In the genomic region with DNA sequence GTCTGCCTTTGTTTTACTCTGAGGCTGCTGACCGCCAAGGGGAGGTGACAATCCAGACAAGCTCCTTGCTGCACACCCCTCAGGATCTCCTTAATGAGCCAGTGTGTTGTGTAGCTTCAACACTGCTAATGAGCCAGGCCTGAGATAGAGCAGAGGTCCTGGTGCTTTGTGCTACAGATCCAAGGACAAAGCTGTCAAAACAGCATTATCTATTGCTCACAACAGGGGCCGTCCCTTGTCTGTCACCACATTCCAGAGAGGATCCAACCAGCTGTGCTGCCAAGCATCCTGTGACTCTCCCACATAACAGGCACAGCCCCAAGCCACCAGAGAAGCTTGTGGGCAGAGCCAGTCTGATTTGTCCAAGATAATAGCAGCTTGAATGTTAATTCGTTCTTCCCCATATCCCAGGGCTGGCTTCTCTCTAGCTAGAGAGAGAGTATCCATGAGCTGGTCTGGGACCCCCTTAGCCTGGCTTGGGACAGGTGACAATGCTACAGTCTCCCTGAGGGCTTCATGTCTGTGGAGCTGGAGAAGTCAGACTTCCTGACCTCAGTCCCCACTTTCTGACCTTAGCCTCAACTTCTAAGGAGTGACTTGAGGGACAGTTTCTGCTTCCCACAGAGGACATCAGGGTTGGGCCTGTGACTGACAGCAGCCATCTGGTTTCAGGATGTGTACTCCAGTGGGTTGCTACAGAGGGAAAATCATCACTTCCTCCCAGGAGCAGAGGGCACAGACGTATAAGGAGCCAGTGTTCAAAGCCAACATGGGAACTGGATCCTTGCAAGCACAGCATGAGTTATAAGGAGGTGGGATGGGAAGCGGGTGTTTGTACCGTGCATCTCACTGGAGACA, we compare ENCODE assay signal across 9 mouse cellular contexts.
DNase-seq lines count a peak whose midpoint lies in the region; ATAC-seq and TF ChIP-seq lines count a peak whose summit lies in the region.
"Had no signal": no experiment of that assay in that cellular context is flagged by ENCODE, and none has a peak within 500 bp of the region (broad histone marks: within the 10 kb centered on the region; RNA-seq: fewer than 3 reads in every experiment).

No protein-coding gene starts in this region.

- CTCF ChIA-PET in Patski (lab: Charles Lee): no interaction called here

- no peaks in the 10 kb centered on the region for H3K4me1 ChIP-seq in forebrain, postnatal 0 days (ENCODE audit: insufficient read depth)
- H3K4me1 ChIP-seq in limb, embryonic 13.5 days: peaks cover 24% of the 10 kb centered on the region

- 38% methylated on average over 6 of the region's 6 CpGs for WGBS in forebrain, postnatal 0 days
- 53% methylated on average over 6 of the region's 6 CpGs for WGBS in limb, embryonic 13.5 days

- no peak overlapping the region for H3K9ac ChIP-seq in forebrain, postnatal 0 days
- H3K9ac ChIP-seq in limb, embryonic 13.5 days: peak overlapping the region; percentile 8; the same call in 1 of the 2 replicates
- H3K9ac ChIP-seq: liver, embryonic 14.5 days had no signal

- peak; percentile 51 for ATAC-seq in Patski
- ATAC-seq in forebrain, postnatal 0 days: peak; percentile 76
- peak; percentile 40 for ATAC-seq in limb, embryonic 13.5 days (ENCODE audit: low FRiP score, low read depth)

- H3K27ac ChIP-seq in forebrain, postnatal 0 days (ENCODE audit: low read depth, low read length): no peak overlapping the region
- no peak overlapping the region for H3K27ac ChIP-seq in limb, embryonic 13.5 days
- H3K27ac ChIP-seq: liver, embryonic 14.5 days had no signal

- POLR2A ChIA-PET in Patski (lab: Charles Lee): no interaction called here

- peak; percentile 17 to 31 for DNase-seq in heart, adult 18-20 months
- DNase-seq in heart, adult 8-10 months (ENCODE audit: low spot score): no peak
- DNase-seq in Patski (ENCODE audit: low read depth, low spot score): peak; percentile 57
- peak; percentile 21 for DNase-seq in forebrain, postnatal 0 days
- DNase-seq in right cerebral cortex, postnatal 14 days: peak; percentile 32
- no peak for DNase-seq in cerebellum, adult 9-11 months
- no peak for DNase-seq in urinary bladder, postnatal 4 days (ENCODE audit: low spot score in 2 of 2)

- no peaks in the 10 kb centered on the region for H3K36me3 ChIP-seq in forebrain, postnatal 0 days (ENCODE audit: insufficient read depth)
- H3K36me3 ChIP-seq in limb, embryonic 13.5 days: peaks cover 5% of the 10 kb centered on the region

- no peak for TF ChIP-seq CTCF in Patski (IDR thresholded peaks at IDR 0.05)
- TF ChIP-seq CTCF in forebrain, postnatal 0 days (IDR thresholded peaks at IDR 0.05; ENCODE audit: low read depth): no peak

- H3K9me3 ChIP-seq in forebrain, postnatal 0 days (ENCODE audit: low read length): no peaks in the 10 kb centered on the region
- H3K9me3 ChIP-seq in limb, embryonic 13.5 days: peaks cover 4% of the 10 kb centered on the region; the same call in 1 of the 2 replicates

- H3K27me3 ChIP-seq in Patski: no peaks in the 10 kb centered on the region
- H3K27me3 ChIP-seq in forebrain, postnatal 0 days (ENCODE audit: insufficient read depth, low read length): no peaks in the 10 kb centered on the region
- H3K27me3 ChIP-seq in limb, embryonic 13.5 days: peaks cover 8% of the 10 kb centered on the region; the same call in 1 of the 2 replicates

- no peak overlapping the region for H3K4me3 ChIP-seq in forebrain, postnatal 0 days (ENCODE audit: low read depth, low read length)
- H3K4me3 ChIP-seq in limb, embryonic 13.5 days: no peak overlapping the region

- no peak overlapping the region for H3K4me2 ChIP-seq in forebrain, postnatal 0 days (ENCODE audit: low read depth)
- no peak overlapping the region for H3K4me2 ChIP-seq in limb, embryonic 13.5 days (replicated peaks)

- in situ Hi-C loops in Patski (cut with MboI; ENCODE audit: low pct_unique_long_range_greater_than_20kb): no loop called here

Comparison
In these comparisons a context has a peak if more than half of its experiments do, and no peak if none do; other contexts are left out.
1. DNase-seq: peak in heart, adult 18-20 months (2 of 2), Patski (single experiment), forebrain, postnatal 0 days (single experiment) and right cerebral cortex, postnatal 14 days (single experiment); none in heart, adult 8-10 months (single experiment), cerebellum, adult 9-11 months (single experiment) and urinary bladder, postnatal 4 days (0 of 2).
2. Peak in every context shown above with its lines, with median percentiles within 50 percentile points of each other: ATAC-seq.